Comparison of ENCODE assay signal across 1 mouse cellular context in genomic region chr5:38220328-38220912, GRCm38 (mm10).
TF ChIP-seq lines count a peak whose summit lies in the region.

Gene Zbtb49 (minus strand): TSS chr5:38220457.
Gene Lyar (plus strand): TSS chr5:38220470.

TF ChIP-seq in CH12.LX, 34 proteins besides CTCF, POLR2A, EP300 and RAD21 (continued from another document):
- TF ChIP-seq MEF2A (IDR thresholded peaks at IDR 0.05; ENCODE audit: borderline replicate concordance, low read depth, low read length): no peak
- no peak for TF ChIP-seq TBP (conservative IDR thresholded peaks at IDR 0.05; ENCODE audit: low read depth, low read length)
- TF ChIP-seq USF2 (conservative IDR thresholded peaks at IDR 0.05; ENCODE audit: low read depth, low read length): no peak
- peak; percentile 98 for TF ChIP-seq MXI1 (IDR thresholded peaks at IDR 0.05; ENCODE audit: low read depth, low read length)
- TF ChIP-seq KAT2A (IDR thresholded peaks at IDR 0.05; ENCODE audit: insufficient replicate concordance, low read length): peak; percentile 79; the same call in 1 of the 2 replicates
- no peak for TF ChIP-seq JUND (conservative IDR thresholded peaks at IDR 0.05; ENCODE audit: low read depth, low read length)
- peak; percentile 93 for TF ChIP-seq MAX (IDR thresholded peaks at IDR 0.05; ENCODE audit: low read length)
- TF ChIP-seq UBTF (IDR thresholded peaks at IDR 0.05; ENCODE audit: low read depth, low read length): peak; percentile 61; the same call in 1 of the 2 replicates
- no peak for TF ChIP-seq BHLHE40 (IDR thresholded peaks at IDR 0.05; ENCODE audit: low read depth, low read length)
- peak; percentile 93 for TF ChIP-seq NELFE (IDR thresholded peaks at IDR 0.05; ENCODE audit: low read depth, low read length)
- peak; percentile 90 for TF ChIP-seq TCF12 (IDR thresholded peaks at IDR 0.05; ENCODE audit: low read depth, low read length)
- TF ChIP-seq POLR2AphosphoS2 (IDR thresholded peaks at IDR 0.05; ENCODE audit: low read depth, low read length): 0 out of 2 replicates have a peak, but pooled peaks have one; percentile 72
- TF ChIP-seq ZKSCAN1 (IDR thresholded peaks at IDR 0.05; ENCODE audit: borderline replicate concordance, low read depth, low read length): no peak
- no peak for TF ChIP-seq ZC3H11A (IDR thresholded peaks at IDR 0.05; ENCODE audit: low read depth, low read length)
- no peak for TF ChIP-seq ETS1 (conservative IDR thresholded peaks at IDR 0.05; ENCODE audit: low read depth, low read length)
- TF ChIP-seq ZNF384 (IDR thresholded peaks at IDR 0.05; ENCODE audit: low read depth, low read length): no peak
- TF ChIP-seq CHD1 (IDR thresholded peaks at IDR 0.05; ENCODE audit: low read depth, low read length): no peak
- no peak for TF ChIP-seq MAFK (IDR thresholded peaks at IDR 0.05; ENCODE audit: insufficient replicate concordance, low read length)
- no peak for TF ChIP-seq SMC3 (IDR thresholded peaks at IDR 0.05; ENCODE audit: low read depth, low read length)
- TF ChIP-seq SIN3A (IDR thresholded peaks at IDR 0.05; ENCODE audit: low read length): peak; percentile 95
- peak; percentile 94 for TF ChIP-seq MYC (IDR thresholded peaks at IDR 0.05; ENCODE audit: low read depth, low read length)
- TF ChIP-seq ELF1 (IDR thresholded peaks at IDR 0.05; ENCODE audit: low read depth, low read length): peak; percentile 80
- peak; percentile 91 for TF ChIP-seq NRF1 (IDR thresholded peaks at IDR 0.05; ENCODE audit: low read depth, low read length)
- no peak for TF ChIP-seq PAX5 (IDR thresholded peaks at IDR 0.05; ENCODE audit: low read length)
- TF ChIP-seq JUN (IDR thresholded peaks at IDR 0.05; ENCODE audit: insufficient read depth, low read depth, low read length): no peak
- no peak for TF ChIP-seq RCOR1 (conservative IDR thresholded peaks at IDR 0.05; ENCODE audit: low read depth, low read length)
- TF ChIP-seq GABPA (IDR thresholded peaks at IDR 0.05; ENCODE audit: insufficient replicate concordance, low read depth, low read length): no peak; the same call in 1 of the 2 replicates
- TF ChIP-seq IRF4 (IDR thresholded peaks at IDR 0.05; ENCODE audit: low read depth, low read length): no peak; the same call in 1 of the 2 replicates
- TF ChIP-seq ZMIZ1 (IDR thresholded peaks at IDR 0.05; ENCODE audit: low read depth, low read length): peak; percentile 85
- no peak for TF ChIP-seq E2F4 (IDR thresholded peaks at IDR 0.05; ENCODE audit: insufficient replicate concordance, low read depth, low read length)
- TF ChIP-seq HCFC1 (IDR thresholded peaks at IDR 0.05; ENCODE audit: low read depth, low read length): peak; percentile 89
- no peak for TF ChIP-seq MAZ (IDR thresholded peaks at IDR 0.05; ENCODE audit: low read depth, low read length)
